Mouse (Mus musculus) hindbrain, embryonic 14.5 days (tissue): Measurements from ENCODE around the gene Ggt5. TPM values are rescaled to one million over a fixed set of nuclear protein-coding genes. Genes with fewer than 3 reads are reported as not detected.
A peak's percentile ranks its signal among the peaks of the same experiment; 100 is the strongest.

ENCODE experiments used
- ATAC-seq: fragments of 200-750 bp; cut with Nextera tagmentation; 2 replicates; pipeline ENCODE4 v1.8.0; 2017; ENCODE audit warnings: moderate number of reproducible peaks, mild to moderate bottlenecking, moderate TSS enrichment, moderate library complexity; ENCODE audit not compliant: low FRiP score
- DNase-seq: peaks from one replicate; pipeline ENCODE4 v3.0.0-alpha.2; 2015; ENCODE audit warnings: low spot score
- H3K27ac ChIP-seq: fragments of 300-500 bp; sonication (generic); 2 replicates; pipeline ENCODE4 v1.5.1; 2014; ENCODE audit warnings: mild to moderate bottlenecking, moderate library complexity
- H3K27me3 ChIP-seq: fragments of 300-500 bp; sonication (generic); 2 replicates; pipeline ENCODE4 v1.6.1; 2014; ENCODE audit warnings: mild to moderate bottlenecking, low read length, mixed read lengths; ENCODE audit not compliant: control insufficient read depth, insufficient read depth
- H3K36me3 ChIP-seq: fragments of 300-500 bp; sonication (generic); replicated peaks from 2 replicates; pipeline ENCODE4 v1.6.1; 2014; ENCODE audit not compliant: control insufficient read depth, insufficient read depth
- H3K4me1 ChIP-seq: fragments of 300-500 bp; sonication (generic); replicated peaks from 2 replicates; pipeline ENCODE4 v1.6.1; 2014; ENCODE audit warnings: antibody characterized with exemption, low read length, mixed read lengths; ENCODE audit not compliant: control insufficient read depth, insufficient read depth
- H3K4me2 ChIP-seq: fragments of 300-500 bp; sonication (generic); replicated peaks from 2 replicates; pipeline ENCODE4 v1.6.1; 2014; ENCODE audit warnings: mild to moderate bottlenecking, moderate library complexity
- H3K4me3 ChIP-seq: fragments of 300-500 bp; sonication (generic); replicated peaks from 2 replicates; pipeline ENCODE4 v1.5.1; 2014; ENCODE audit warnings: mild to moderate bottlenecking, low read length
- H3K9ac ChIP-seq: fragments of 300-500 bp; sonication (generic); 2 replicates; pipeline ENCODE4 v1.6.1; 2014
- H3K9me3 ChIP-seq: fragments of 300-500 bp; sonication (generic); 2 replicates; pipeline ENCODE4 v1.6.1; 2016; ENCODE audit warnings: low read length; ENCODE audit not compliant: control insufficient read depth
- WGBS: fragments of 180-500 bp; shearing (Covaris S2); extraction: QIAGEN DNeasy Blood & Tissue Kit; methylation state at CpG from one replicate; pipeline ENCODE4 v1.1.7; 2014; 5-methylcytosine and 5-hydroxymethylcytosine counted together
- polyA plus RNA-seq: library from polyadenylated mRNA; unstranded; fragments of >200 nt; fragmentation: Nextera tagmentation; extraction: Ambion mirVana; gene quantifications from 2 replicates; pipeline ENCODE4 v1.2.1, GENCODE M21; 2014

The Ggt5 gene
- polyA plus RNA-seq, 1 experiment from 2014 or later: 2.1 TPM

DNA sequence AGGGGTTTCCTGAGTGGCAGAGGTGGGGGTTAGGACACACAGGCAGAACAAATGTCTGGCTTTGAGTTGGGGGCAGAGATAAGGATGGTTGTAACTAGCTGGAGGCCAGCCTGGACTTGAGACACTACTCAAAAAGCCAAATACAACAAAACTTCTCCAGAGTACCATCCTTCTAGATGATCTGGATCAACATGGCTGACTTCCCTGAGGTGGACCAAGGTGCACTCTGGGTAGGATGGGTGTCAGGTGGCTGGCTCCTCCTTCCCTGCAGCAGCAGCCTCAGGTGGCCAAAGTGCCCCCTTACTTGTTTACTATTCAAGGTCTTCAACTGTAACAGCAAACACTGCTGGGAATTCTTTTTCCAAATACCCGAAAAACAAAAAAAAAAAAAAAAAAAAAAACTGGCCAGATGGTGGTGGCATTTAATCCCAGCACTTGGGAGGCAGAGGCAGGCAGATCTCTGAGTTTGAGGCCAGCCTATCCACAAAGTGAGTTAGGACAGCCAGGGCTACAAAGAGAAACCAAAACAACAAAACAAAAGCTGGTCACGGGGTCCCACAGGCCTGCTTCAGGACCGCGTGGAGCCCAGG, 60.4 kb downstream of the Ggt5 start:
- H3K9ac ChIP-seq: no peak overlapping the region
- no peak overlapping the region for H3K4me2 ChIP-seq
- H3K4me1 ChIP-seq: no peaks in the 10 kb centered on the region
- H3K27ac ChIP-seq: no peak overlapping the region
- peaks cover 75% of the 10 kb centered on the region for H3K36me3 ChIP-seq
- H3K4me3 ChIP-seq: no peak overlapping the region
- 95% methylated on average over 4 of the region's 4 CpGs for WGBS
- ATAC-seq: no peak
- H3K9me3 ChIP-seq: no peaks in the 10 kb centered on the region
- DNase-seq: no peak
- no peaks in the 10 kb centered on the region for H3K27me3 ChIP-seq

DNA sequence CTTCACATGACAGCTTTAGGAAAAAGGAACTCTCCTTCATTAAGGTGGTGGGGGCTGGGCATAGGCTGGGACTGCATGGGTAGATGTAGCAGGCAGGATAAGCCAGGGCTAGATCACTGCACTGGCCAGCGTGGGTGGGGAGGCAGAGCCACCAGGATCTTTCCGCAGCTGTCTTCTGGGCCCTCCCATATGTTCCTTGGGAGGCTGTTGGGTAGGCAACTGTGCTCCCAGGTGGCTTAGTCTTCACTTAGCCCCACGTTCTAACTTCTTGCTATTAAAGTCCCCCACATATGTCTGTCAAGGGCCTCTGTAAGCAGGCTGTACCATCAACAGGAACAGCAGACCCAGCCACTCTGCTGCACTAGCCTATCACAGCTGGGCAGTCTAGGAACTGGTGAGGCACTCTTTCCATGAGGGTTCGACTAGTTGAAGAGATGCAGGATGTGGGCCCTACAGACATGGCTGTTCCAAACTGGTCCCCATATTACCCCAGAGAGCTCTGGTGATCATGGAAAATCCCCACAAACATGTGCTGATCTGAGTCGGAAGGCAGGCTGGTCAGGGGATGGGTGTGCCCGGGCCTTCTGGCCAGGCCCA, 61.3 kb downstream of the Ggt5 start:
- H3K36me3 ChIP-seq: peaks cover 79% of the 10 kb centered on the region
- WGBS: 94% methylated on average over 6 of the region's 6 CpGs

DNA sequence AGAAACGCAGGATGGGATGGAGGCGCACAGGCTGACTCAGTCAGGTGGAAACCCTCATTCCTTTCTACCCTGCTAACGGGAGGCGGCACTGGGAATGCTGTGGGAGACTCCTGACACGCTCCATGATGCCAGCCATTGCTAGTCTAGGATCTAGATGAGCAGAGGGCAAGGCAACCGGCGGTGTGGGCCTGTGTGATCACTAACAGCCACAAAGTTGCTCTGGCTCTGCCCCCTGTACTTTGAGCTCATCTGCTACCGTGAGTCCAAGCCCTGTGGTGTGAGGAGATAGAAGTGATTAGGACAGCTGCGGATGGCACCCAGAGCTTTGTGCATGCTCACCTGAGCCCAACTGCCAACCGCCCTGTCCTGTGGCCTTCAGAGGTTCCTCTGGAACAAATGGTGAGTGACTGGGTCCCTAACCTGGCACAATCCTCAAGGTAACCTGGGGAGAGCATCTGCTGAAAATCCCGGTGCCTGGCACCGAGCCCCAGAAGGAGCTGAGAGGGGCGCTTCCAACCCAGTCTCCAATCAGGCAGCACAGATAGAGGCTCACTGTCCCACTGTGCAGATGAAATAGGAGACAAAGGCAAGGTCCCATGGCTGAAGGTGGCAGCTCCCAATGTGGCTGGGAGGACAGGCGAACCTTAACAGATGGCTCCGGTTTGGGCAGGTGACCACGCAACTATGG, 62.4 kb downstream of the Ggt5 start:
- Histone ChIP-seq H3K4me3 (no peak overlapping the region), H3K27ac (no peak overlapping the region), H3K4me2 (no peak overlapping the region), H3K36me3 (peaks cover 89% of the 10 kb centered on the region), H3K9me3 (no peaks in the 10 kb centered on the region), H3K4me1 (no peaks in the 10 kb centered on the region), H3K27me3 (no peaks in the 10 kb centered on the region), H3K9ac (no peak overlapping the region)
- WGBS: 94% methylated on average over 16 of the region's 16 CpGs
- DNase-seq (no peak), ATAC-seq (no peak)

More for the DNA sequence above, 61.3 kb downstream of the Ggt5 start:
- no peaks in the 10 kb centered on the region for H3K9me3 ChIP-seq
- H3K9ac ChIP-seq: no peak overlapping the region
- no peak for DNase-seq
- no peaks in the 10 kb centered on the region for H3K27me3 ChIP-seq
- ATAC-seq: no peak
- H3K4me2 ChIP-seq: no peak overlapping the region
- no peak overlapping the region for H3K27ac ChIP-seq
- H3K4me3 ChIP-seq: no peak overlapping the region
- no peaks in the 10 kb centered on the region for H3K4me1 ChIP-seq

DNA sequence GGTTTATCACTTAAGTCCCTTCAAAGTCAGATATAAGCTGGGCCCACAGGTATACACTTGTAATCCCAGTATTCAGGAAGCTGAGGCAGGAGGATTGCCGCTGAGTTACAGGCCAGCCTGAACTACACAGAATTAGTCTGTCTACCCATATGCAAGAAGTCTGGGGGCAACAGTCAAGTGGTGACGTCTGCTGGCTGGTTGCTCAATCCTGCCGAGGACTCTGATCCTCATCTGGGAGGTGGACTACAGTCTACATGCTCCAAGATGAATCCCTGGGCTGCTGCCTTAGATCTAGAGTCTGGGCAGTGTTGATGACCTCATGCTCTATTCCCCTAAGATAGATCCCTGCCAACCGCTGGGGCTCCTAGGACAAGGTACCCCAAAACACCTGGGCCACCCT, 64.9 kb downstream of the Ggt5 start:
- ATAC-seq: no peak
- 93% methylated on average over 4 of the region's 4 CpGs for WGBS
- Histone ChIP-seq H3K9ac (no peak overlapping the region), H3K4me3 (no peak overlapping the region), H3K27ac (no peak overlapping the region), H3K27me3 (no peaks in the 10 kb centered on the region), H3K36me3 (peaks cover 91% of the 10 kb centered on the region), H3K9me3 (no peaks in the 10 kb centered on the region), H3K4me2 (no peak overlapping the region), H3K4me1 (no peaks in the 10 kb centered on the region)
- DNase-seq: no peak

DNA sequence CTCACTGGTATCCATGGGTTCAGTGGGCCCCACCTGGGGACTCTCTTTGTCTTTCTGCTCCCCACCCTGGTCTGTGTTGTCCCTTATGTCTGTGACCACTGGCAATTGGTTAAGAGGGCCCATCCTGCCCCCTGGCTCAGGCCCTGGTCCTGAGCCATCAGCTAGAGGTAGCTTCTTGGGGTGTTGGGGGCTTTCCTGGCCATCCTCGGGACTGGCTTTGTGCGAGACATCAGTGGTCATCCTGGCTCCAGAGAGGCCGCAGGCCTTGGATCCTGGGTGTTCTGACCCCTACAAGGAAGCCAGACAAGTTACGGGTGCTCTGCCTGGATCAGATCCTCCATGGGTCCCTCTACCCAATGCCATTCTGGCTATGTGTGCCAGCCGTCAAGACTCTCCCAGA, 68.0 kb downstream of the Ggt5 start:
- Histone ChIP-seq H3K27ac (no peak overlapping the region), H3K4me1 (no peaks in the 10 kb centered on the region), H3K27me3 (no peaks in the 10 kb centered on the region), H3K36me3 (peaks cover 65% of the 10 kb centered on the region), H3K4me3 (no peak overlapping the region), H3K9me3 (no peaks in the 10 kb centered on the region), H3K9ac (no peak overlapping the region), H3K4me2 (no peak overlapping the region)
- WGBS: 91% methylated on average over 5 of the region's 5 CpGs
- ATAC-seq (no peak), DNase-seq (no peak)

DNA sequence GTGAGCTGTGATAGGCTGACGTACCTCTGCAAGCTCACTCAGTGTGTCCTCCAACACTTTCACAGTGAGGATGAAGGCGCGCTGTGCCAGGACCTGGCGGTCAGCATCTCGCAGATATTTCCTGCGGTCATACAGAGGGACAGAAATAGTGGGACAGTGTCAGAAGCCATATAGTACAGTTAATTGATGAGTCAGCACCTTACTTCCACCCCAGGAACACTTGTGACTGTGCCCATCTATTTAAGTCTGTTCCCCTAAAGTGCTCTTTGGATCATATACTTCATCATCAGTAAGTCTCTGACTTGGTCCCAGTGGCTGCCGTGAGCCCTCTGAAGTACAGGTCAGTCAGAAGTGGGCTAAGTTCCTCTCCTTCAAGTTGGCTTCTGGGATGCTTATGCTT, 68.6 kb downstream of the Ggt5 start:
- Histone ChIP-seq H3K27ac (no peak overlapping the region), H3K4me2 (no peak overlapping the region), H3K4me3 (no peak overlapping the region), H3K27me3 (no peaks in the 10 kb centered on the region), H3K36me3 (peaks cover 62% of the 10 kb centered on the region), H3K9me3 (no peaks in the 10 kb centered on the region), H3K9ac (no peak overlapping the region), H3K4me1 (no peaks in the 10 kb centered on the region)
- DNase-seq (no peak), ATAC-seq (no peak)
- 97% methylated on average over 7 of the region's 7 CpGs for WGBS

DNA sequence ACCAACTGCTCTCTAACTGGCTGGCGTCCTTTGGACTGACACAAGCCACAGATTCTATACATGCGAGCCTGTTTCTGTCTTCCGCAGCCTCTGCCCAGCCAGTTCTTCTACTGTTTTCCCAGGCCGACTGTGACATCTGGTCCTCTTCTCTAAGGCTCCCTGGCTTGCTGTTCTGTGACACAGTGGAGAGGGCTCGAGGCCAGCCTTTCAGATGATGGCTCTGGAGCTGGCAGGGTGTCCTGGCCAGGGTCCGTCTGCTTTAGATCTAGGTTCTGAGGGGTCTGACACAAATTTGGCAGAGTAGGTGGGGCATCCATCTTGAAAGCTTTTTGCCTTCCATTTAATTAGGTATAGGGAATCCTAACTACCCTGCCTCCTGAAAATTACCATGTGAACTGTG, 72.2 kb downstream of the Ggt5 start:
- no peak overlapping the region for H3K9ac ChIP-seq
- WGBS: 69% methylated on average over 6 of the region's 6 CpGs
- H3K27me3 ChIP-seq: no peaks in the 10 kb centered on the region
- H3K4me2 ChIP-seq: no peak overlapping the region
- no peak overlapping the region for H3K4me3 ChIP-seq
- H3K9me3 ChIP-seq: no peaks in the 10 kb centered on the region
- peaks cover 6% of the 10 kb centered on the region for H3K4me1 ChIP-seq
- DNase-seq (no peak), ATAC-seq (peak; percentile 38; the same call in 1 of the 2 replicates)
- peak overlapping the region; percentile 43; the same call in 1 of the 2 replicates for H3K27ac ChIP-seq
- peaks cover 42% of the 10 kb centered on the region for H3K36me3 ChIP-seq

DNA sequence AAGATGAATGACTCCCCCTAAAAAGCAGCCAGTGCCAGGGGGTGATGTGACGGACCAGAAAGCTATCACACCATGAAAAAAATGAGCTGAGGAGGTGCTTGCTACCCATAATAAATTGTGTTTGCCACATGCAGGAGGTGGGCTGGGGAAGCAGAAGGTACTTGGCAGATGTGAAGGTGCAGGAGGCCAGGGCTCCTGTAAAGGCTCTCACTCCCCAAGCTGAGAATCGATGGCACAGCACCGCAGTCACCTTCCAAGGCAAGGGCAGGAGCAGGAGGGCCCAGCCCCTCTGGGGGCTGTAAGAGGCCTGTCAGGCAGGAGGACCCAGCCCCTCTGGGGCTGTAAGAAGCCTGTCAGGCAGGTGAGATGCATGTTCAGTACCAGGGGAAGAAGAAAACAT, 72.7 kb downstream of the Ggt5 start:
- ATAC-seq: no peak
- no peak overlapping the region; the same call in 1 of the 2 replicates for H3K27ac ChIP-seq

DNA sequence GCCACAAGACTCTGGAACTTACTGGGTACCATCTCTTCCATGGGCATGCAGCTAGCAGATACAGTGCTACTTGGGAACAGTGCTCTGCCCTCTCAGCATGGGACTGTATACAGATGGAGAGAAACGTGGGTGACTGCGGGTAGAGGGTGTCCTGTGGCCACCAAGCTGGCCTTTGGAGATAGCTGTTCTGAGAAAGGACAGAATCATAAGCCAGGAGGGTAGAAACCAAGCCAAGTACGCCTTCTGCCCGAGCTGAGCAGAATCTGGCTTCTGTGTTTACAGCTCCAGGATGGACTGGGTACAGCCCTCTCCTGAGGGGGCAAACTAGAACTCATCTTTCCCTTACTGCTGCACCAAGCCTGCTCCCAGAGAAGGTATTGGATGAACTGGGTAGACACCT, 73.4 kb downstream of the Ggt5 start:
- H3K4me3 ChIP-seq: no peak overlapping the region
- no peak overlapping the region for H3K27ac ChIP-seq
- DNase-seq (no peak), ATAC-seq (no peak)
- H3K4me1 ChIP-seq: peaks cover 18% of the 10 kb centered on the region
- H3K9me3 ChIP-seq: no peaks in the 10 kb centered on the region
- H3K36me3 ChIP-seq: peaks cover 31% of the 10 kb centered on the region
- H3K9ac ChIP-seq: no peak overlapping the region
- 0 out of 2 replicates have a peak, but pooled peaks cover under 1% of the 10 kb centered on the region for H3K27me3 ChIP-seq
- 88% methylated on average over 4 of the region's 4 CpGs for WGBS
- no peak overlapping the region for H3K4me2 ChIP-seq

More for the DNA sequence above, 72.7 kb downstream of the Ggt5 start:
- H3K4me1 ChIP-seq: peaks cover 11% of the 10 kb centered on the region
- H3K4me3 ChIP-seq: no peak overlapping the region
- H3K9ac ChIP-seq: no peak overlapping the region
- H3K4me2 ChIP-seq: no peak overlapping the region
- H3K27me3 ChIP-seq: no peaks in the 10 kb centered on the region
- no peak for DNase-seq
- WGBS: 59% methylated on average over 3 of the region's 3 CpGs
- peaks cover 38% of the 10 kb centered on the region for H3K36me3 ChIP-seq
- H3K9me3 ChIP-seq: no peaks in the 10 kb centered on the region
